Mouse (Mus musculus): Measurements from ENCODE around the gene Zmynd8. TPM values are rescaled to one million over a fixed set of nuclear protein-coding genes. Genes with fewer than 3 reads are reported as not detected.

The Zmynd8 gene
- polyA plus RNA-seq, 1 experiment from 2014 or later, result 21.9 TPM

- 90% methylated on average over 13 of the region's 13 CpGs for WGBS (ENCODE audit: insufficient replicate concordance)
- H3K27ac ChIP-seq (ENCODE audit: low read depth), result peak overlapping the region; percentile 60; the same call in 1 of the 2 replicates
- H3K36me3 ChIP-seq (replicated peaks; ENCODE audit: insufficient read depth, low read length), result peaks cover 25% of the 10 kb centered on the region
These were observed 46.9 kb downstream of the Zmynd8 start for GRCm38 (mm10) chr2:165851811-165852415.

GRCm38 (mm10) chr2:165850826-165851225 lies 48.0 kb downstream of the Zmynd8 start:
- ATAC-seq, result no peak
- DNase-seq, result no peak
- no peak for TF ChIP-seq CTCF (IDR thresholded peaks at IDR 0.05; ENCODE audit: low read depth)
- TF ChIP-seq EP300 (IDR thresholded peaks at IDR 0.05; ENCODE audit: low read depth), result no peak
- H3K4me2 ChIP-seq (ENCODE audit: low read depth, low read length), result no peak overlapping the region
- H3K9ac ChIP-seq (replicated peaks), result no peak overlapping the region
- H3K27me3 ChIP-seq (ENCODE audit: insufficient read depth, low read length), result no peaks in the 10 kb centered on the region
- no peak overlapping the region for H3K4me3 ChIP-seq (ENCODE audit: low read depth, low read length)
- H3K9me3 ChIP-seq (ENCODE audit: low read length), result no peaks in the 10 kb centered on the region
- 74% methylated on average over 6 of the region's 6 CpGs for WGBS (ENCODE audit: insufficient replicate concordance)
- no peak overlapping the region for H3K27ac ChIP-seq (ENCODE audit: low read depth)
- peaks cover 36% of the 10 kb centered on the region for H3K36me3 ChIP-seq (replicated peaks; ENCODE audit: insufficient read depth, low read length)
- H3K4me1 ChIP-seq (ENCODE audit: insufficient read depth), result peaks cover 30% of the 10 kb centered on the region

More at GRCm38 (mm10) chr2:165851811-165852415, 46.9 kb downstream of the Zmynd8 start:
- no peak for ATAC-seq
- Histone ChIP-seq H3K4me3 (ENCODE audit: low read depth, low read length) (no peak overlapping the region), H3K9me3 (ENCODE audit: low read length) (no peaks in the 10 kb centered on the region), H3K4me1 (ENCODE audit: insufficient read depth) (peaks cover 41% of the 10 kb centered on the region), H3K4me2 (ENCODE audit: low read depth, low read length) (no peak overlapping the region), H3K27me3 (ENCODE audit: insufficient read depth, low read length) (no peaks in the 10 kb centered on the region), H3K9ac (replicated peaks) (no peak overlapping the region)
- no peak for DNase-seq
- TF ChIP-seq EP300 (IDR thresholded peaks at IDR 0.05; ENCODE audit: low read depth) (no peak), CTCF (IDR thresholded peaks at IDR 0.05; ENCODE audit: low read depth) (no peak)

- no peak for TF ChIP-seq EP300 (IDR thresholded peaks at IDR 0.05; ENCODE audit: low read depth)
- no peak for TF ChIP-seq CTCF (IDR thresholded peaks at IDR 0.05; ENCODE audit: low read depth)
- Histone ChIP-seq H3K9ac (replicated peaks) (no peak overlapping the region), H3K27me3 (ENCODE audit: insufficient read depth, low read length) (no peaks in the 10 kb centered on the region), H3K27ac (ENCODE audit: low read depth) (no peak overlapping the region), H3K9me3 (ENCODE audit: low read length) (no peaks in the 10 kb centered on the region), H3K36me3 (replicated peaks; ENCODE audit: insufficient read depth, low read length) (peaks cover 53% of the 10 kb centered on the region), H3K4me1 (ENCODE audit: insufficient read depth) (peaks cover 14% of the 10 kb centered on the region), H3K4me3 (ENCODE audit: low read depth, low read length) (no peak overlapping the region), H3K4me2 (ENCODE audit: low read depth, low read length) (no peak overlapping the region)
- DNase-seq (peak; percentile 80), ATAC-seq (peak; percentile 75)
- 40% methylated on average over 5 of the region's 5 CpGs for WGBS (ENCODE audit: insufficient replicate concordance)
These were observed 49.7 kb downstream of the Zmynd8 start for GRCm38 (mm10) chr2:165849129-165849528.

- H3K27me3 ChIP-seq (ENCODE audit: insufficient read depth, low read length), result no peaks in the 10 kb centered on the region
- ATAC-seq, result no peak
- 78% methylated on average over 8 of the region's 8 CpGs for WGBS (ENCODE audit: insufficient replicate concordance)
- TF ChIP-seq CTCF (IDR thresholded peaks at IDR 0.05; ENCODE audit: low read depth) (no peak), EP300 (IDR thresholded peaks at IDR 0.05; ENCODE audit: low read depth) (no peak)
- H3K36me3 ChIP-seq (replicated peaks; ENCODE audit: insufficient read depth, low read length), result peaks cover 72% of the 10 kb centered on the region
- no peak overlapping the region for H3K27ac ChIP-seq (ENCODE audit: low read depth)
- no peak overlapping the region for H3K9ac ChIP-seq (replicated peaks)
- no peak overlapping the region for H3K4me3 ChIP-seq (ENCODE audit: low read depth, low read length)
- no peak overlapping the region for H3K4me2 ChIP-seq (ENCODE audit: low read depth, low read length)
- H3K4me1 ChIP-seq (ENCODE audit: insufficient read depth), result peaks cover 8% of the 10 kb centered on the region
- DNase-seq, result no peak
- H3K9me3 ChIP-seq (ENCODE audit: low read length), result no peaks in the 10 kb centered on the region
These were observed 52.0 kb downstream of the Zmynd8 start for GRCm38 (mm10) chr2:165846787-165847186.

- Histone ChIP-seq H3K9ac (replicated peaks) (no peak overlapping the region), H3K36me3 (replicated peaks; ENCODE audit: insufficient read depth, low read length) (peaks cover 74% of the 10 kb centered on the region), H3K4me3 (ENCODE audit: low read depth, low read length) (no peak overlapping the region), H3K4me2 (ENCODE audit: low read depth, low read length) (no peak overlapping the region), H3K9me3 (ENCODE audit: low read length) (no peaks in the 10 kb centered on the region), H3K27ac (ENCODE audit: low read depth) (no peak overlapping the region), H3K4me1 (ENCODE audit: insufficient read depth) (peaks cover 6% of the 10 kb centered on the region), H3K27me3 (ENCODE audit: insufficient read depth, low read length) (no peaks in the 10 kb centered on the region)
- ATAC-seq (no peak), DNase-seq (no peak)
- TF ChIP-seq EP300 (IDR thresholded peaks at IDR 0.05; ENCODE audit: low read depth), result no peak
- TF ChIP-seq CTCF (IDR thresholded peaks at IDR 0.05; ENCODE audit: low read depth), result no peak
- WGBS (ENCODE audit: insufficient replicate concordance), result 93% methylated on average over 22 of the region's 22 CpGs
These were observed 53.3 kb downstream of the Zmynd8 start for GRCm38 (mm10) chr2:165845490-165845889.

GRCm38 (mm10) chr2:165843350-165843749 lies 55.5 kb downstream of the Zmynd8 start:
- no peak for ATAC-seq
- H3K36me3 ChIP-seq (replicated peaks; ENCODE audit: insufficient read depth, low read length), result peaks cover 87% of the 10 kb centered on the region

More at GRCm38 (mm10) chr2:165843350-165843749, 55.5 kb downstream of the Zmynd8 start:
- no peak overlapping the region for H3K27ac ChIP-seq (ENCODE audit: low read depth)
- no peak overlapping the region for H3K9ac ChIP-seq (replicated peaks)
- H3K4me2 ChIP-seq (ENCODE audit: low read depth, low read length), result no peak overlapping the region
- DNase-seq, result no peak
- H3K27me3 ChIP-seq (ENCODE audit: insufficient read depth, low read length), result no peaks in the 10 kb centered on the region
- 88% methylated on average over 6 of the region's 6 CpGs for WGBS (ENCODE audit: insufficient replicate concordance)
- TF ChIP-seq EP300 (IDR thresholded peaks at IDR 0.05; ENCODE audit: low read depth), result no peak
- TF ChIP-seq CTCF (IDR thresholded peaks at IDR 0.05; ENCODE audit: low read depth), result no peak
- no peaks in the 10 kb centered on the region for H3K9me3 ChIP-seq (ENCODE audit: low read length)
- H3K4me1 ChIP-seq (ENCODE audit: insufficient read depth), result no peaks in the 10 kb centered on the region
- H3K4me3 ChIP-seq (ENCODE audit: low read depth, low read length), result no peak overlapping the region

All from liver, postnatal 0 days (tissue).